Mouse (Mus musculus): ENCODE data around the gene Nudcd3.

DNA sequence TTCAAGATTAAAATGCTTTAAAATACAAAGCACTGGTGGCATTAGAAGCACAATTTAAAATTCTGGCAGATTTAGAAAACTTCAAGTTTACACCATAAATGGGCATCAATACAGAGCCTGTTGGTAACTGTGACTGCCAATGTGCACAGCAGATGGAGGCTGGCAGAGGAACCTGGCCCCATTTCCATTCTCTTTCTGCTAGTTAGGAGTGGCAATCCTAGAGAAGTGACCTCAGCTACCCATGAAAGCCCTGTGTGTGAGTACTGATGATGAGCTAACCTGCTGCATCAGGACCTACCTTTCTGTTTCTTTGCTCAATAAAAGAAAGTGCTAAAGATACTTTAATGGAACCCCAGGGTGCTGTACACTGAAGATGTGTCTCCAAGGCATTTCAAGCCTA lies 90.2 kb downstream of the Nudcd3 start:
- TF ChIP-seq POLR2A (IDR thresholded peaks at IDR 0.05; ENCODE audit: low read depth, low read length): no peak
- TF ChIP-seq CTCF (IDR thresholded peaks at IDR 0.05; ENCODE audit: extremely low read depth, insufficient read length, insufficient replicate concordance, low read depth, low read length): no peak
